Mouse (Mus musculus) CH12F3 (cell line): Measurements from ENCODE around the gene Btnl9.
"Not testable (repeated sequence)": the region's sequence is repeated elsewhere in the genome, so short reads cannot be mapped to it uniquely, and the experiment has no call there.

Source experiments
- in situ Hi-C: fragments of 300-500 bp; cut with MboI; formaldehyde crosslinking; loops from 2 replicates; pipeline ENCODE4 v1.14.3; 2020; ENCODE audit warnings: low sequenced_read_pairs

Gene Btnl9

DNA sequence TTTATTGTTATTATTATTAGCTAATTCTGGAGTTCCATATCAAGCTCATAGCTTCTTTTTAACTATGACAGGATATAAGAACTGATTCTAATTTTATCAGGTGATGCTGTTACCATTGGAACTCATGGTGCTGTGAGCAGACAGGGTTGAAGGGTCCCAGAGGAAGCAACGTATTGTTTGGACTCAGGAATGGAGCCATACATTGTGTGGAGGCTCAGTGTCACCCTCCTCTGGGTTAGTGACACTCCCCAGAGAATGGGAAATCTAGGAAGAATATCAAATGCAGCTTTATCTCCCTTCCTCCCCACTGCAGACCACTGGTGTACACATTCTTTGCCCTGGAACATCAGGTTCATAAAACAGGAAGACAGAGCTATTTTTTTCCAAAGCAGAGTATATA, 3.8 kb downstream of the Btnl9 start:
- in situ Hi-C loops, result no loop called here

GRCm38 (mm10) chr11:49176047-49176779, 10.7 kb downstream of the Btnl9 start:
- in situ Hi-C loops, result not testable (repeated sequence)

DNA sequence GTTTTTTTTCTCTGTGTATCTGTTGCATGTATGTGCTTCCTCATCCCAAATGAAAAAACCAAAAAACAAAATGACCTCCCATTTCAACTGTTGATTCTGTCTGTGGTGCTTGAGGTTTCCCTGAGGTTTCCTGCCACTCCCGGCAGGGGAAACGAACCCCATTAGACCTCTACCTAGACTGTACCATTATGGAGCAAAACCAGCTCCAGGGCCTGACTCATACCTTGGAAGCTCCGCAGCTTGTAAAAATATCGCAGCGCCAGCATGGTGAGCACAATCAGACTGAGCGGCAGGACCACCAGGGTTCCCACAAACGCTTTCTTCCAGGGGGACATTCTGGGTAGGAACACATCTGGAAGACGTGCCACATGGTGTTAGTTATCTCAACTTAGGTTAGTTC, 11.6 kb downstream of the Btnl9 start:
- in situ Hi-C loops, result no loop called here

DNA sequence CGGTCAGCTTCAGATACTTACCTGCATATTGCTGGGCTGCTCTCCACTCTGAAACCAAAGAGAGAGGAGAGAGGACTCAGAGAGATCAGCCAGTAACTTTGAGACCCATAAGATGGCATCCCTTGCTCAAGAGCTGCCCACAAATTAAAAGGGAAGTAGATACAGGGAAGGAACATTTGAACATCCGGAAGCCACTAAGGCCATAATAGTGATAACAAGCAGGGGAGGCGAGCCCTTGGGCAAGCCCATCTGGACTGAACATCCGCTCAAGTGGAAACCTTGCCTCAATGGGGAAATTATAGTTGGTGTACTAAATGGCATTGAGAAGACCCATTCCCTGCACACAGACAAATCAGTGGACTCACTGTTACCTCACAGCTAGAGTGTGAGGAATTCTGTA, 16.4 kb downstream of the Btnl9 start:
- in situ Hi-C loops, result loop anchor here (25.0 kb wide), 1 partner anchor 367 kb away; the partner anchor contains the start of genes Olfr1381 and Olfr1382

- in situ Hi-C loops, result loop anchor here (25.0 kb wide), 1 partner anchor 368 kb away; the partner anchor contains the start of genes Olfr1381 and Olfr1382
Observed at GRCm38 (mm10) chr11:49168839-49169611, 17.9 kb downstream of the Btnl9 start.

GRCm38 (mm10) chr11:49156821-49157814, 29.8 kb downstream of the Btnl9 start:
- in situ Hi-C loops, result loop anchor here (25.0 kb wide), 1 partner anchor 380 kb away; the partner anchor contains the start of genes Olfr1381 and Olfr1382

- in situ Hi-C loops, result loop anchor here (25.0 kb wide), 1 partner anchor 383 kb away; the partner anchor contains the start of genes Olfr1381 and Olfr1382
Observed at GRCm38 (mm10) chr11:49154077-49154476, 32.9 kb downstream of the Btnl9 start, which contains the start of gene Olfr1394. Gene Olfr1394, plus strand, starts transcription at chr11:49154377.

- in situ Hi-C loops, result no loop called here
Observed at GRCm38 (mm10) chr11:49141974-49142373, 45.0 kb downstream of the Btnl9 start, which contains the start of gene Olfr1395. Gene Olfr1395, plus strand, starts transcription at chr11:49142274.

DNA sequence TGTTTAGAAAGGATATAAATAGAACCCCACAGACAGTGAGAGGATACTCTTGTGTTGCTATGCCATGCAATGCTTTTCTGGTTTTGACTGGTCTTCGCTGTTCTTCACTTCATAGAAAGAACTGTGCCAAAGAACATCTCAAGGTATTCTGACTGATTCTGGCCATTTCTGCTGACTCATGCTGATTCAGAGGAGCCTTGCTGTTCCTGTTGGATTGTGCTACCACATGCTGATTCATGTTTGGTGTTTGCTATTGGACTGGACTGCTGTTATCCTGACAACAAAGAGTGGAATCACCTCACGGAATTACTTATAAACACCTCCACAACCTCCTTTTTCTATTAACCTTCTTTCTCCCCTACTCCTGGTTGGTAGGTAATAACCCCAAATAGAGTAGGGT, 62.8 kb downstream of the Btnl9 start:
- in situ Hi-C loops, result loop anchor here (25.0 kb wide), 1 partner anchor 138 kb away; no protein-coding TSS in a partner anchor

DNA sequence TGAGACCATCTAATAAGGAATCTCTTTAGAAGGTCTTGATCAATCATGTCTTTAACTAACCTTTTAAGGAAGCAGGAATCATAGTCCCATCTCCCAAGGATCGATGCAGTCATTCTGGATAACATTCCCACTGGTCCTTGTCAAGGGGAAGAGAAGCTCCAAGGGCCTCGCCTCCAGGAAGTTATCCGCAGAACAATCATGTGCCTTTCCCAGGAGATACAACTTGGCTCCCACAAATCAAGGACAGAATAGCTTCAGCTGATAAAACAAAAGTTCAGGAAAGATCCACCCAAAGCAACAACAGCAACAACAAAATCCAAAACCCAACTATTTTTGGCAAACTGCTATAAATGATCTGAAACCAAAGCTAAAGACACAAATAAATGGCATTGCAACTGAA, 67.3 kb downstream of the Btnl9 start:
- in situ Hi-C loops, result loop anchor here (25.0 kb wide), 1 partner anchor 143 kb away; no protein-coding TSS in a partner anchor
